Mouse (Mus musculus): ENCODE measurements around the gene Kcnk3.

- TF ChIP-seq EP300 (IDR thresholded peaks at IDR 0.05; ENCODE audit: low read depth) (no peak), CTCF (IDR thresholded peaks at IDR 0.05; ENCODE audit: low read depth) (no peak)
These were observed 36.9 kb downstream of the Kcnk3 start for GRCm38 (mm10) chr5:30624908-30625307.
